Mouse (Mus musculus) ES-E14 (cell line): Measurements from ENCODE around the gene Phb2. TPM values are rescaled to one million over a fixed set of nuclear protein-coding genes. Genes with fewer than 3 reads are reported as not detected.
"Not testable (repeated sequence)": the region's sequence is repeated elsewhere in the genome, so short reads cannot be mapped to it uniquely, and the experiment has no call there.

Experiments
- DNase-seq: peaks from one replicate; pipeline ENCODE4 v3.0.0-alpha.2; 2013; ENCODE audit warnings: low read depth, low spot score
- H3K27ac ChIP-seq: 2 replicates; pipeline ENCODE4 v1.5.1; 2012; ENCODE audit warnings: low read depth, mild to moderate bottlenecking, low read length, moderate library complexity, mixed read lengths; ENCODE audit not compliant: poor library complexity, insufficient read depth, severe bottlenecking
- H3K36me3 ChIP-seq: 2 replicates; pipeline ENCODE4 v1.6.1; 2012; ENCODE audit warnings: mild to moderate bottlenecking, low read length, moderate library complexity, mixed read lengths; ENCODE audit not compliant: control insufficient read depth, poor library complexity, insufficient read depth, severe bottlenecking
- H3K4me1 ChIP-seq, 2 experiments: fragments of 150-350 bp in 1 of 2; sonication (generic) in 1 of 2; 2 replicates each; pipeline ENCODE4 v1.6.1; 2012; ENCODE audit warnings: low read length in 2 of 2, mild to moderate bottlenecking in 1 of 2, mixed read lengths in 1 of 2; ENCODE audit not compliant: control insufficient read depth in 2 of 2, insufficient read depth in 2 of 2, poor library complexity in 1 of 2
- H3K4me3 ChIP-seq, 2 experiments: fragments of 150-350 bp in 1 of 2; sonication (generic) in 1 of 2; 2 replicates each; pipeline ENCODE4 v1.5.1; 2012; ENCODE audit warnings: low read length in 2 of 2, low read depth in 1 of 2, mild to moderate bottlenecking in 1 of 2, mixed read lengths in 1 of 2; ENCODE audit not compliant: insufficient read depth in 1 of 2, poor library complexity in 1 of 2, severe bottlenecking in 1 of 2
- H3K9ac ChIP-seq: 2 replicates; pipeline ENCODE4 v1.6.1; 2012; ENCODE audit warnings: low read depth, mild to moderate bottlenecking, low read length, mixed read lengths; ENCODE audit not compliant: poor library complexity, insufficient read depth, severe bottlenecking
- H3K9me3 ChIP-seq: fragments of 150-350 bp; sonication (generic); 2 replicates; pipeline ENCODE4 v1.6.1; 2012; ENCODE audit warnings: low read depth, mild to moderate bottlenecking, low read length; ENCODE audit not compliant: control insufficient read depth, insufficient read depth
- CHD2 ChIP-seq: IDR thresholded peaks from 2 replicates; pipeline ENCODE4 v1.6.1; 2014; ENCODE audit warnings: mild to moderate bottlenecking, low read depth, low read length, inconsistent platforms
- HCFC1 ChIP-seq: IDR thresholded peaks from 2 replicates; pipeline ENCODE4 v1.6.1; 2012; ENCODE audit warnings: low read length, inconsistent platforms, borderline replicate concordance; ENCODE audit not compliant: insufficient read depth
- MAFK ChIP-seq: IDR thresholded peaks from 2 replicates; pipeline ENCODE4 v1.6.1; 2014; ENCODE audit warnings: mild to moderate bottlenecking, low read depth, low read length, inconsistent platforms; ENCODE audit not compliant: insufficient read depth
- ZC3H11A ChIP-seq: IDR thresholded peaks from 2 replicates; pipeline ENCODE4 v1.6.1; 2012; ENCODE audit warnings: low read depth, mild to moderate bottlenecking, inconsistent platforms, low read length, borderline replicate concordance
- ZNF384 ChIP-seq: IDR thresholded peaks from 2 replicates; pipeline ENCODE4 v1.6.1; 2012; ENCODE audit warnings: low read depth, low read length, inconsistent platforms
- in situ Hi-C, 2 experiments: fragments of 600-800 bp; cut with MboI; formaldehyde crosslinking; loops; one replicate each; pipeline ENCODE4 v1.15.1; 2025; ENCODE audit warnings: low sequenced_read_pairs in 2 of 2, inconsistent platforms in 1 of 2; ENCODE audit not compliant: unreplicated experiment in 2 of 2
- total RNA-seq: library from RNA; depleted of rRNA; stranded (reverse); fragments of 300-350 nt; gene quantifications from 2 replicates; pipeline ENCODE4 v1.2.3, GENCODE M21; 2012

The Phb2 gene
- total RNA-seq, 1 experiment: 530 TPM

DNA sequence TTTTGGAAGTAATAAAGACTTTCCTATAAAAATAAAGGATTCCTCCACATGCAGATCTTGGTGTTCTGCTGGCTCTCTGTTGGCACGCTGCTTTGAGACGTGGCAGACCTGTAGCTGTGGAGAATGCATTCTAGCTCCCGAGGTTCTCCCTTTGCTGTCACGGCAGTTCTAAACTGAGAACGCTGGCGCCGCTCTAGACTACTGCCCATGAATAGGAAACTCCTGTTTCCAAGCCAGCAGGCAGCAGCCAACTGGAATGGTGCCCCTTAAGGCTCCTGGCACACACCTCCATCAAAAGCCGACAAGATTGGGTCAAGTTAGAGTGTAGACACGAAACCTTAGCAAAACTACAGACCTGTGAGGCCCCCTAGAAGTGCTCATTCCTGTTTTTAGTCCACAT lies 38.5 kb upstream of the Phb2 start:
- Histone ChIP-seq H3K9me3 (no peaks in the 10 kb centered on the region), H3K9ac (no peak overlapping the region), H3K4me1 (peaks cover 7 to 10% of the 10 kb centered on the region in 2 experiments), H3K36me3 (peaks cover 9% of the 10 kb centered on the region; the same call in 1 of the 2 replicates), H3K27ac (no peak overlapping the region), H3K4me3 (no peak overlapping the region)
- TF ChIP-seq MAFK (no peak), ZC3H11A (no peak), CHD2 (no peak), HCFC1 (no peak), ZNF384 (no peak)
- DNase-seq: no peak
- in situ Hi-C loops: no loop called here

DNA sequence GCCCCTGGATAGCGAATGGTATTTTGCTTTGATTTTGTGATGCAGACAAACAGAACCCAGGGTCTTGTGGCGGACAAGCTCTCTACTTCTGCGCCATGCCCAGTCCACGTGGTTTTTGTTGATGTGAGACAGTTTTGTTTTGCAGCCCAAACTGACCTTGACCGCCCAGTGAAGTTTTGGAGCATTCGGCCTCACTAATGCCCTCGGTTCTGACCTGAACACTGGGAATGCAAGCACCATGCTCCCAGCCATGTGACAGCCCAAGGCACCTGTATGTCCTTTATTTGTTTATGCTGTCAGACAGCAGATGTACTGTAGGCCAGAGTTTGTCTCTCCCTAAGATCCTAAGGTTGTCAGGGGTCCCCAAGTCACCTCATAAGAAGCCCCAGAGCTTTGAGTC lies 37.5 kb upstream of the Phb2 start:
- Histone ChIP-seq H3K9ac (no peak overlapping the region), H3K4me3 (no peak overlapping the region), H3K36me3 (peaks cover 9% of the 10 kb centered on the region; the same call in 1 of the 2 replicates), H3K27ac (0 out of 2 replicates have a peak overlapping the region, but pooled peaks have one; percentile 6), H3K9me3 (no peaks in the 10 kb centered on the region), H3K4me1 (peaks cover 7% of the 10 kb centered on the region in 2 experiments)
- no peak for TF ChIP-seq ZNF384
- no peak for TF ChIP-seq ZC3H11A
- TF ChIP-seq MAFK: no peak
- no peak for TF ChIP-seq CHD2
- TF ChIP-seq HCFC1: no peak
- in situ Hi-C loops: no loop called here
- DNase-seq: no peak

DNA sequence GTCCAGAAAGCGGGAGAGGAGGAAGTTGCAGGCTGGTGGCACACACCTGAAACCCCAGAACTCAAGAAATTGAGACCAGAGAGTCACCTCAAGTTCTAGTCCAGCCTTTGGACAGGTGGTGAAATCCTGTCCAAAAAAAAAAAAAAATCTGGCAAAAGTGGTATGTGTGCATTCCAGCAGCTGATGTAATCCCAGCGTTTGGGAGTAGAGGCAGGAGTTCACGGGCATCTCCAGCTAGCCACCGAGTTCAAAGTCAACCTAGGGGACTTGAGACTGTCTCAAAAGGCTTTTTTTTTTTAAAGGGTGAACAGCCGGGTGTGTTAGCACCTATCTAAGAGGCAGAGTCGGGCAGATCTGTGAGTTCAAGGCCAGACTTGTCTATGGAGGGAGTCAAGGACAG lies 36.0 kb upstream of the Phb2 start:
- no peaks in the 10 kb centered on the region for H3K9me3 ChIP-seq
- in situ Hi-C loops: no loop called here
- peaks cover 7% of the 10 kb centered on the region in 2 experiments for H3K4me1 ChIP-seq
- peaks cover 6% of the 10 kb centered on the region; the same call in 1 of the 2 replicates for H3K36me3 ChIP-seq
- no peak overlapping the region for H3K9ac ChIP-seq
- no peak overlapping the region for H3K4me3 ChIP-seq
- TF ChIP-seq ZNF384: no peak
- no peak for TF ChIP-seq MAFK
- no peak for TF ChIP-seq ZC3H11A
- TF ChIP-seq HCFC1: no peak
- no peak for TF ChIP-seq CHD2
- DNase-seq: no peak
- no peak overlapping the region for H3K27ac ChIP-seq

DNA sequence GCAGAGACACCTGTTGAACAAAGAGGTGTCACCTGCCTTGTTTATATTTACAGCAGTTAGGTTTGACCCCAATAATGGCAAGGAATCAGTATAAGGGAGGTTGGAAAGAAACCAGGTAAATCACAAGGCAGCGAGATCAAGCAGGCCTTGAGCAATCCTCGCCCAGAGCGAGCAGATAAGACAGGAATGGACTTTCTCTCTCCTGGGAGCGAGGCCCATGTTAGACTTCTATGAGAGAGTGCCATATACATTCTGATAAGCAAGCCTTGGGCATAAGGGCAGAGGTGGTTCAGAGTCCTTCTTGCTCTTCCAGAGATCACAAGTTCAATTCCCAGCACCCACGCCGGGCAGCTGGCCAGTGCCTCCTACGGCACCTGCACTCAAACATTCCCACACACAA lies 33.4 kb upstream of the Phb2 start:
- in situ Hi-C loops: no loop called here
- Histone ChIP-seq H3K4me1 (peaks cover 3 to 4% of the 10 kb centered on the region in 2 experiments), H3K9ac (no peak overlapping the region), H3K27ac (no peak overlapping the region), H3K36me3 (peaks cover 6% of the 10 kb centered on the region; the same call in 1 of the 2 replicates), H3K9me3 (no peaks in the 10 kb centered on the region), H3K4me3 (no peak overlapping the region)
- TF ChIP-seq MAFK (no peak), CHD2 (no peak), HCFC1 (no peak), ZC3H11A (no peak), ZNF384 (no peak)
- no peak for DNase-seq

DNA sequence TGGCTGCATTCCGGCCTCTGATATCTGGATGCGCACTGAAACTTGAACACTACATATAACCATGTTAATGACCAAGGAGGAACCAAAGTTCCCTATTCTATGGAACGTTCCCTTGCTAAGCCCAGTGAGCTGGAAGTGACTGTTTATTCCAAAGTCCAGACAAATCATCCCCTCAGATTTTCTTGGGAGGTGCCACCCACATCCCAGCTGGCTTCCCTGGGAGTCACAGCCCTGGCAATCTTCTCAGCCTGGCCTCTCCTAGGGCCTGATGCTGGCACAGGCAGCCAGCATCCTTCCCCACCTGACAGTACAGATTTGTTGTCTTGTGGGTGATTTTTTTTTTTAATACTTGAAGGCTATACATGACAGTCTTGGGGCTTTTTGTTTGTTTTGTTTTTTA lies 32.6 kb upstream of the Phb2 start:
- no peak overlapping the region for H3K27ac ChIP-seq
- H3K9me3 ChIP-seq: no peaks in the 10 kb centered on the region
- DNase-seq: no peak
- peaks cover 3 to 5% of the 10 kb centered on the region in 2 experiments for H3K4me1 ChIP-seq
- no peak for TF ChIP-seq HCFC1
- TF ChIP-seq CHD2: no peak
- TF ChIP-seq MAFK: no peak
- TF ChIP-seq ZNF384: no peak
- TF ChIP-seq ZC3H11A: no peak
- in situ Hi-C loops: no loop called here
- no peak overlapping the region for H3K4me3 ChIP-seq
- peaks cover 5% of the 10 kb centered on the region; the same call in 1 of the 2 replicates for H3K36me3 ChIP-seq
- no peak overlapping the region for H3K9ac ChIP-seq

DNA sequence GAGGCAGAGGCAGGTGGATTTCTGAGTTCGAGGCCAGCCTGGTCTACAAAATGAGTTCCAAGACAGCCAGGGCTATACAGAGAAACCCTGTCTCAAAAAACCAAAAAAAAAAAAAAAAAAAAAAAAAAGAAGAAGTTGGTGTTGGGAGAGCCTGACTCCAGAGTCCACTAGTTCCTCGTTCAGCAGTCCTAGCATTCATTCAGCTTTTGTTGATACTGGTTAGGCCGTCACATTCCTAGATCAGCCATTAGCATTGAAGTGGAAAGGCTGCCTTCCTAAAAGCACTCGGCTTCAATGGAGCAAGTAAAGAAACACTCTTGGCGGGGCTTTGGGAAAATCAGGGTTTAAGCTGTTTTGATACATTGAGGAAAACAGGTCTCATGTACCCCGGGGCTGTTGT lies 29.8 kb upstream of the Phb2 start:
- H3K4me1 ChIP-seq, H3K9ac ChIP-seq, H3K36me3 ChIP-seq, in situ Hi-C loops, H3K4me3 ChIP-seq, DNase-seq, H3K9me3 ChIP-seq, H3K27ac ChIP-seq: not testable (repeated sequence)
